Mouse (Mus musculus): ENCODE results near the gene Hps1. TPM values are rescaled to one million over a fixed set of nuclear protein-coding genes. Genes with fewer than 3 reads are reported as not detected.

The Hps1 gene
- polyA plus RNA-seq, 1 experiment from 2014 or later = 14.5 TPM

- no peaks in the 10 kb centered on the region for H3K4me1 ChIP-seq (replicated peaks; ENCODE audit: control insufficient read depth, insufficient read depth, low read length)
- no peaks in the 10 kb centered on the region; the same call in 1 of the 2 replicates for H3K36me3 ChIP-seq (ENCODE audit: control insufficient read depth, insufficient read depth)
- ATAC-seq = no peak
- H3K9ac ChIP-seq (replicated peaks; ENCODE audit: low read depth, low read length) = no peak overlapping the region
- 95% methylated on average over 10 of the region's 10 CpGs for WGBS
- no peak overlapping the region for H3K4me3 ChIP-seq (replicated peaks; ENCODE audit: low read length)
- no peak overlapping the region for H3K27ac ChIP-seq (ENCODE audit: low read length)
- H3K4me2 ChIP-seq (ENCODE audit: low read length) = no peak overlapping the region
- no peaks in the 10 kb centered on the region for H3K27me3 ChIP-seq (replicated peaks; ENCODE audit: control insufficient read depth, insufficient read depth, low read length)
- H3K9me3 ChIP-seq (ENCODE audit: control insufficient read depth, low read length) = no peaks in the 10 kb centered on the region
Measured at GRCm38 (mm10) chr19:42769648-42770047, 10.1 kb downstream of the Hps1 start.

GRCm38 (mm10) chr19:42767361-42767760, 12.4 kb downstream of the Hps1 start:
- 73% methylated on average over 8 of the region's 8 CpGs for WGBS
- Histone ChIP-seq H3K4me3 (replicated peaks; ENCODE audit: low read length) (no peak overlapping the region), H3K27me3 (replicated peaks; ENCODE audit: control insufficient read depth, insufficient read depth, low read length) (no peaks in the 10 kb centered on the region), H3K9me3 (ENCODE audit: control insufficient read depth, low read length) (no peaks in the 10 kb centered on the region), H3K27ac (ENCODE audit: low read length) (no peak overlapping the region), H3K4me1 (replicated peaks; ENCODE audit: control insufficient read depth, insufficient read depth, low read length) (no peaks in the 10 kb centered on the region), H3K9ac (replicated peaks; ENCODE audit: low read depth, low read length) (no peak overlapping the region), H3K36me3 (ENCODE audit: control insufficient read depth, insufficient read depth) (no peaks in the 10 kb centered on the region; the same call in 1 of the 2 replicates), H3K4me2 (ENCODE audit: low read length) (no peak overlapping the region)
- ATAC-seq = no peak

DNA sequence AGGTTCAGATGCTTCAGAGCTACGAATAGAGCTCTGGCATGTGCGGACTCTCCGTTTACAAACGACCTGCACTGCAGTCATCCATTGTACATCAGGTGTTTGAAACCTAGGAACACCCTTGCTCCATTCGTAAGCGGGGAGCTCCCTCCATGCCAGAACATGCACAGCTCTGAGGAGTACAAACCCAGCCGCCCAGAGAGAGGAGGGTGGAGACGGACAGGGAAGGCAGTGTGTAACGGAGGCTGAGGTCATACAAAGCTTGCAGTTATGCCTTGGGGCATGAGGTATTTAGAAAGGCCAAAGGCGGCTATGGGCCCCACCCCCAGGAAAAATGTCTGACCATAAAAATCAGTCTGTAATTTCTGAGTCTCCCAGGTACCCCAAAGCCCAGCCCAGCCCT, 15.4 kb downstream of the Hps1 start:
- Histone ChIP-seq H3K9ac (replicated peaks; ENCODE audit: low read depth, low read length) (no peak overlapping the region), H3K27me3 (replicated peaks; ENCODE audit: control insufficient read depth, insufficient read depth, low read length) (no peaks in the 10 kb centered on the region), H3K9me3 (ENCODE audit: control insufficient read depth, low read length) (no peaks in the 10 kb centered on the region), H3K4me3 (replicated peaks; ENCODE audit: low read length) (no peak overlapping the region), H3K36me3 (ENCODE audit: control insufficient read depth, insufficient read depth) (no peaks in the 10 kb centered on the region), H3K4me2 (ENCODE audit: low read length) (no peak overlapping the region), H3K27ac (ENCODE audit: low read length) (no peak overlapping the region), H3K4me1 (replicated peaks; ENCODE audit: control insufficient read depth, insufficient read depth, low read length) (no peaks in the 10 kb centered on the region)
- WGBS = 64% methylated on average over 10 of the region's 10 CpGs
- ATAC-seq = no peak

DNA sequence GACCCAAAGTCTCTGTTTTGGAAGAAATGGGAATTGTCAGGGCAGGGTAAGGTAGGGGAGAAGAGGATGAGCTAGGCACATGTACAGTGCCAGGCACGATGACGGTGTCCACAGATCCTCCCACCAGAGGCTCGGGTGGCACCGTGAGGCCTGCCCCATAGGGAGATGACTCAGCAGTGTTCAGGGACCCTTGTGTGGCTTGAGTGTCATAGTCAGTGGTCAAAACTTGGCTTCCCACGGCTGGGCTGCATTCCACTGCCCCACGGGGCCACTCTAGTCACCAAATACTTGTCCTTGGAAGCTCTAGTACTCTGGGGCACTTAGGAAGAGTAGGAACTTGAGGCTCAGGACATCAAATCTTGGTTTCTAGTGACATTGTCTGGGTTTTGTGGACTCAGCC, 23.1 kb downstream of the Hps1 start:
- Histone ChIP-seq H3K27me3 (replicated peaks; ENCODE audit: control insufficient read depth, insufficient read depth, low read length) (no peaks in the 10 kb centered on the region), H3K4me1 (replicated peaks; ENCODE audit: control insufficient read depth, insufficient read depth, low read length) (peaks cover 17% of the 10 kb centered on the region), H3K4me2 (ENCODE audit: low read length) (no peak overlapping the region), H3K36me3 (ENCODE audit: control insufficient read depth, insufficient read depth) (no peaks in the 10 kb centered on the region), H3K4me3 (replicated peaks; ENCODE audit: low read length) (no peak overlapping the region), H3K27ac (ENCODE audit: low read length) (no peak overlapping the region), H3K9ac (replicated peaks; ENCODE audit: low read depth, low read length) (no peak overlapping the region), H3K9me3 (ENCODE audit: control insufficient read depth, low read length) (no peaks in the 10 kb centered on the region)
- ATAC-seq = no peak
- 94% methylated on average over 6 of the region's 6 CpGs for WGBS

GRCm38 (mm10) chr19:42755148-42755870, 24.5 kb downstream of the Hps1 start:
- no peak overlapping the region for H3K4me2 ChIP-seq (ENCODE audit: low read length)
- no peak overlapping the region for H3K27ac ChIP-seq (ENCODE audit: low read length)
- no peaks in the 10 kb centered on the region for H3K27me3 ChIP-seq (replicated peaks; ENCODE audit: control insufficient read depth, insufficient read depth, low read length)
- WGBS = 65% methylated on average over 15 of the region's 15 CpGs
- no peak overlapping the region for H3K4me3 ChIP-seq (replicated peaks; ENCODE audit: low read length)
- no peaks in the 10 kb centered on the region for H3K9me3 ChIP-seq (ENCODE audit: control insufficient read depth, low read length)
- H3K4me1 ChIP-seq (replicated peaks; ENCODE audit: control insufficient read depth, insufficient read depth, low read length) = peaks cover 17% of the 10 kb centered on the region
- H3K9ac ChIP-seq (replicated peaks; ENCODE audit: low read depth, low read length) = no peak overlapping the region
- ATAC-seq = no peak
- H3K36me3 ChIP-seq (ENCODE audit: control insufficient read depth, insufficient read depth) = no peaks in the 10 kb centered on the region

GRCm38 (mm10) chr19:42753141-42753917, 26.4 kb downstream of the Hps1 start:
- no peaks in the 10 kb centered on the region for H3K27me3 ChIP-seq (replicated peaks; ENCODE audit: control insufficient read depth, insufficient read depth, low read length)
- H3K4me2 ChIP-seq (ENCODE audit: low read length) = peak overlapping the region; percentile 77; the same call in 1 of the 2 replicates
- H3K36me3 ChIP-seq (ENCODE audit: control insufficient read depth, insufficient read depth) = no peaks in the 10 kb centered on the region
- no peak overlapping the region for H3K4me3 ChIP-seq (replicated peaks; ENCODE audit: low read length)
- peak; percentile 34 for ATAC-seq
- no peak overlapping the region for H3K27ac ChIP-seq (ENCODE audit: low read length)
- no peaks in the 10 kb centered on the region for H3K9me3 ChIP-seq (ENCODE audit: control insufficient read depth, low read length)
- WGBS = 20% methylated on average over 11 of the region's 11 CpGs
- H3K9ac ChIP-seq (replicated peaks; ENCODE audit: low read depth, low read length) = no peak overlapping the region
- H3K4me1 ChIP-seq (replicated peaks; ENCODE audit: control insufficient read depth, insufficient read depth, low read length) = peaks cover 17% of the 10 kb centered on the region

DNA sequence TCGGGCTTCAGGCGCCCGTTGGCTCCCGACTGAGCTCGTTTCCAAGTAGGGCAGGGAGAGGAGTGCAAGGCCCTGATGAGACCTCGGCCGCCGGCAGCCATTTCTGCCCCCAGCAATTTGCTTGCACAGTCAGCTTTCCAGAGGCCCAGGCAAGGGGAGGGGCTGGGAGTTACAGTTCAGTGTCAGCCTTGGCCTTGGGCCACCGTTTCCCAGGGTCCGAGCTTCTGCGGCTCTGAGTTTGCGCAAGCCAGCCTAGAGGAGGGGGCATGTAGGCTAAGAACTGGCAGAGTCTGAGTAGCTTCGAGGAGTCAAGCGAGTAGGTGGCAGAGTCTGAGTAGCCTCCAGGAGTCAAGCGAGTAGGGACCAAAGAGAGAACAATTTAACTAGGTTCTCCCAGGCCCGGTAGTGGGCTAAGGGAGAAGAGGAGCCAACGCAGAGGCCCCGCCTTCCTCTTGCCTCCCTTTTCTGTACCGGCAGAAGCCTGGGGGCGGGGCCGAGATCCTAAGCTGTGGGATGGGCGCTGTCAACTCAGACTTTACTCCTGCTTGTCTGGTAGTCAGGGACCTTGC, 27.3 kb downstream of the Hps1 start, which contains the start of gene Pyroxd2:
Gene Pyroxd2 (minus strand): TSS at position 413 of the 569 bp plus-strand sequence.
- peak within 1 kb of the TSS; percentile 77 for H3K4me2 ChIP-seq (ENCODE audit: low read length)
- H3K27ac ChIP-seq (ENCODE audit: low read length) = peak within 1 kb of the TSS; percentile 54; the same call in 1 of the 2 replicates
- peak within 1 kb of the TSS; percentile 45 for H3K4me3 ChIP-seq (replicated peaks; ENCODE audit: low read length)
- peaks cover 17% of the 10 kb centered on the region for H3K4me1 ChIP-seq (replicated peaks; ENCODE audit: control insufficient read depth, insufficient read depth, low read length)
- peak; percentile 88 for ATAC-seq
- H3K9ac ChIP-seq (replicated peaks; ENCODE audit: low read depth, low read length) = peak within 1 kb of the TSS; percentile 62
- H3K36me3 ChIP-seq (ENCODE audit: control insufficient read depth, insufficient read depth) = no peaks in the 10 kb centered on the region
- 2% methylated on average over 22 of the region's 22 CpGs for WGBS
- no peaks in the 10 kb centered on the region for H3K9me3 ChIP-seq (ENCODE audit: control insufficient read depth, low read length)
- no peaks in the 10 kb centered on the region for H3K27me3 ChIP-seq (replicated peaks; ENCODE audit: control insufficient read depth, insufficient read depth, low read length)

GRCm38 (mm10) chr19:42750196-42750595, 29.6 kb downstream of the Hps1 start:
- Histone ChIP-seq H3K4me1 (replicated peaks; ENCODE audit: control insufficient read depth, insufficient read depth, low read length) (peaks cover 15% of the 10 kb centered on the region), H3K36me3 (ENCODE audit: control insufficient read depth, insufficient read depth) (no peaks in the 10 kb centered on the region), H3K9ac (replicated peaks; ENCODE audit: low read depth, low read length) (no peak overlapping the region), H3K4me3 (replicated peaks; ENCODE audit: low read length) (no peak overlapping the region), H3K27me3 (replicated peaks; ENCODE audit: control insufficient read depth, insufficient read depth, low read length) (no peaks in the 10 kb centered on the region), H3K4me2 (ENCODE audit: low read length) (no peak overlapping the region), H3K27ac (ENCODE audit: low read length) (no peak overlapping the region), H3K9me3 (ENCODE audit: control insufficient read depth, low read length) (no peaks in the 10 kb centered on the region)
- no peak for ATAC-seq
- 89% methylated on average over 11 of the region's 11 CpGs for WGBS

GRCm38 (mm10) chr19:42746702-42747101, 33.1 kb downstream of the Hps1 start:
- no peak for ATAC-seq
- no peaks in the 10 kb centered on the region for H3K9me3 ChIP-seq (ENCODE audit: control insufficient read depth, low read length)
- H3K4me1 ChIP-seq (replicated peaks; ENCODE audit: control insufficient read depth, insufficient read depth, low read length) = peaks cover 10% of the 10 kb centered on the region
- no peak overlapping the region for H3K27ac ChIP-seq (ENCODE audit: low read length)
- no peaks in the 10 kb centered on the region for H3K27me3 ChIP-seq (replicated peaks; ENCODE audit: control insufficient read depth, insufficient read depth, low read length)
- WGBS = 87% methylated on average over 8 of the region's 8 CpGs
- H3K36me3 ChIP-seq (ENCODE audit: control insufficient read depth, insufficient read depth) = no peaks in the 10 kb centered on the region
- H3K9ac ChIP-seq (replicated peaks; ENCODE audit: low read depth, low read length) = no peak overlapping the region
- H3K4me2 ChIP-seq (ENCODE audit: low read length) = no peak overlapping the region
- H3K4me3 ChIP-seq (replicated peaks; ENCODE audit: low read length) = no peak overlapping the region
